Mouse (Mus musculus) cerebellum, postnatal 10 days (tissue): Measurements from ENCODE around the gene Tent4a.

ENCODE experiments used
- DNase-seq, 2 experiments: peaks; one replicate each; pipeline ENCODE4 v3.0.0; 2021; ENCODE audit warnings: mixed read lengths in 2 of 2

Gene Tent4a

GRCm38 (mm10) chr13:69460635-69461465 is 73.6 kb downstream of the Tent4a start:
- peak; percentile 63 to 72 for DNase-seq

- DNase-seq, result peak; percentile 78 to 79
Measured at GRCm38 (mm10) chr13:69459657-69460458, 74.6 kb downstream of the Tent4a start.

DNA sequence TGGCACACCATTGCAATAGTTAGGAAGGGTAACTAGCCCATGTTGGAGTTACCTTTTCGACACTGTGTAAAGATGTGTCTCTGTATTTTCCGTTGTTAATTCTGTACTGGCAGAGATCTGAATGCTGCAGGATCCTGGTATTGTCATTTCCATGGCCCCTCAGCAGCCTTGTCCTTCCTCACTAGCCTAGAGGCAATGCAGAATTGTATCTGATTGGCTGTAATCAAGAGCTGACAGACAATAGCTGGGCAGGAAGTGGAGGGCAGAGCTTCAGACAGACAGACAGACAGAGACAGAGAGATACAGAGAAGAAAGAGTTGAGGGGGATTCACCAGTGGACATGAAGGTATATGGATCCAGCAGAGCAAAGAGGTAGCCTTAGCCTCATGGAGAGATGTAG is 75.5 kb downstream of the Tent4a start:
- DNase-seq, result no peak

- no peak for DNase-seq
Measured at GRCm38 (mm10) chr13:69458461-69458860, 76.0 kb downstream of the Tent4a start.

- no peak for DNase-seq
Measured at GRCm38 (mm10) chr13:69457105-69457504, 77.3 kb downstream of the Tent4a start.

DNA sequence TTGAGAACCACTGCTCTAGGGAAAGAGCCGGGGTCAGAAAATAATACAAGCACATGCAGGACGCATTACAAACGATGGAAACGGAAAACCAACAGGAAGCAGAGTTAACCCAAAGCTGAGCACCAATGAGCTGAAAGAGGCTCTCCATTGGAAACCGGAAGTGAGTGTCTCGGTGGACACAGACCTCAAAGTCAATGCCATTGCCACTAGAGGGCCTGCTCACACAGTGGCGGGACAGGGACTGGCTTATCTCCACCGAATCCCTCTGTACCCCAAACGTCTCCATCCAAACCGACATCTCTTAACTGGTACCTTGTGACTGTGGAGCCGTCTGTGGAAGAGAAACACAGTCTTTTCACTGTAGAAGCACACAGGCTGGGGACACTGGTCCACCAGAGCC is 77.8 kb downstream of the Tent4a start:
- no peak for DNase-seq

DNA sequence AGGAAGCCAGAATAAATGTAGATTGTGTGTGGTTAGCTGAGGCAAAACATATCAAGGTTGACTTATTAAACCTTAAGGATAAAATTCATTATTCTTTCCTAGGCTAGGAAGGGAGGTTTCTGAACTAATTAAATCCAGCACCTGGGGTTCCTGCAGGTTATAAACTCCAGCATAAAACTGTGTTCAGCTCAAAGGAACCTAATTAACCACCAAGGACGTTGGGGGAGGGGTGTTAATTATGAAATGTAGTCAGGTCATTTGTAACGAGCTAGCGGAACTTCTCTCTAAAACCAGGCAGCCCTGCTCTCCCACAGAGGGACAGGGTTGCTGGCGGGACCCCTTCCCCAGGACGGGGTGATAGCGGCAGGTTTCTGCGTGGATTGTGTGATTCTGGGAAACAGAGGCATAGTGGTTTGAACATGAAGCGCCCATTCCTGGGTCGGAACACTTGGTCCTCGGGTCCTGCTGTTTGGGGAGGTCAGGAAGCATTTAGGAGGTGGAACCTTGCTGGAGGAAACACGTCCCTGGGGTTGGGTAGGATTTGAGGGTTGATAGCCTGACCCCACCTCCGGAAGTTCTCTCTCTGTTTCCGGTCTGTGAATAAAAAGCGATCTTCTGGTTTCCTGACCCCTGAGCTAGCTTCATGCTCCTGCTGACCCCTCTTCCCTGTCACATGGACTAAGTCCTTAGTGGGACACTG is 78.8 kb downstream of the Tent4a start:
- DNase-seq, result no peak
